Mouse (Mus musculus): ENCODE measurements around the gene Tbck.

DNA sequence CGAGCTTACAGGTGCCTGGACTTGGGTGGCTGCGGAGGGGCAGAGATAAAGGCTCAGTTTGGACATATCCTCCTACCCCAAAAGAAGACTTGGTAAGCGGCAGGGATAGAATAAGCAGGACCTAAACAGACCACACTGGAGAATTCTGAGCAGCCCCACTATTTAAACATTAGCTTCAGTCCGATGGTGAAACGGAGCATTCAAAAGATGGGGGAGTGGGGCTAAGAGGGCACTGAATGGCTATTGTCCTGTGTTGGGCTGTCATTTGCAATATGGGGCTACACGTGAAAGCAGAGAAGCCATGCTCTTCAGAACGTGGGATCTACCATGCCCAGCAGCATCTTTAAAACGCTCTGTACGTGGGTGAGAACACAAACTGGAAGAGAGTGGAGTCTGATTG is 170.3 kb downstream of the Tbck start:
- TF ChIP-seq CTCF (IDR thresholded peaks at IDR 0.05) (no peak), EP300 (IDR thresholded peaks at IDR 0.05) (no peak)
